In genomic region chr16:37421851-37422250, GRCm38 (mm10) we compare ENCODE assay signal across 18 mouse cellular contexts. TPM values are rescaled to one million over a fixed set of nuclear protein-coding genes. Genes with fewer than 3 reads are reported as not detected.
DNase-seq lines count a peak whose midpoint lies in the region.
"Had no signal": no experiment of that assay in that cellular context is flagged by ENCODE, and none has a peak within 500 bp of the region (broad histone marks: within the 10 kb centered on the region; RNA-seq: fewer than 3 reads in every experiment).

No protein-coding gene starts in this region.

- DNase-seq in cerebellum, adult 9-10 months = peak; percentile 66
- DNase-seq in cerebellum, adult 8-10 months = no peak
- peak; percentile 27 for DNase-seq in left cerebral cortex, postnatal 4 days
- DNase-seq in left cerebral cortex, postnatal 36 days (ENCODE audit: low spot score in 2 of 2) = no peak
- DNase-seq in cerebellum, postnatal 10 days = peak; percentile 84 to 87
- DNase-seq in cerebellum, postnatal 25 days = peak; percentile 29 to 34
- no peak for DNase-seq in kidney, postnatal 4 days
- DNase-seq: adrenal gland, adult 2 months; adrenal gland, postnatal 14 days; forebrain, postnatal 0 days; gastrocnemius, adult 2 months; gastrocnemius, postnatal 14 days; heart, adult 18-20 months; heart, postnatal 10 days; heart, postnatal 36 days; kidney, adult 8-10 months had no signal

- intact Hi-C loops in left cerebral cortex, postnatal 4 days (cut with DNase I) = no loop called here
- intact Hi-C loops in left cerebral cortex, postnatal 36 days (cut with DNase I) = no loop called here

RNA-seq across cellular contexts. Expression of gene Stxbp5l, which starts 37.1 kb away (rescaled TPM):
- 10 to 100 TPM; 32.9 to 37.9 TPM for total RNA-seq in left cerebral cortex, postnatal 4 days (2021)
- 100 to 1,000 TPM; 108 to 122 TPM for total RNA-seq in left cerebral cortex, postnatal 36 days (2021)
- total RNA-seq: common myeloid progenitor, adult 5-6 weeks; heart, adult 18-20 months; heart, postnatal 36 days; MEL had no signal

Comparison
In these comparisons a context has a peak if more than half of its experiments do, and no peak if none do; other contexts are left out.
1. DNase-seq: peak in cerebellum, adult 9-10 months (single experiment), left cerebral cortex, postnatal 4 days (single experiment), cerebellum, postnatal 10 days (2 of 2) and cerebellum, postnatal 25 days (2 of 2); none in cerebellum, adult 8-10 months (single experiment), left cerebral cortex, postnatal 36 days (0 of 2) and kidney, postnatal 4 days (0 of 2).